Mouse (Mus musculus): Measurements from ENCODE around the gene Rps6kb2. TPM values are rescaled to one million over a fixed set of nuclear protein-coding genes. Genes with fewer than 3 reads are reported as not detected.

The Rps6kb2 gene
- total RNA-seq, 2 experiments from 2014 or later = 22.1 to 23.1 TPM

DNA sequence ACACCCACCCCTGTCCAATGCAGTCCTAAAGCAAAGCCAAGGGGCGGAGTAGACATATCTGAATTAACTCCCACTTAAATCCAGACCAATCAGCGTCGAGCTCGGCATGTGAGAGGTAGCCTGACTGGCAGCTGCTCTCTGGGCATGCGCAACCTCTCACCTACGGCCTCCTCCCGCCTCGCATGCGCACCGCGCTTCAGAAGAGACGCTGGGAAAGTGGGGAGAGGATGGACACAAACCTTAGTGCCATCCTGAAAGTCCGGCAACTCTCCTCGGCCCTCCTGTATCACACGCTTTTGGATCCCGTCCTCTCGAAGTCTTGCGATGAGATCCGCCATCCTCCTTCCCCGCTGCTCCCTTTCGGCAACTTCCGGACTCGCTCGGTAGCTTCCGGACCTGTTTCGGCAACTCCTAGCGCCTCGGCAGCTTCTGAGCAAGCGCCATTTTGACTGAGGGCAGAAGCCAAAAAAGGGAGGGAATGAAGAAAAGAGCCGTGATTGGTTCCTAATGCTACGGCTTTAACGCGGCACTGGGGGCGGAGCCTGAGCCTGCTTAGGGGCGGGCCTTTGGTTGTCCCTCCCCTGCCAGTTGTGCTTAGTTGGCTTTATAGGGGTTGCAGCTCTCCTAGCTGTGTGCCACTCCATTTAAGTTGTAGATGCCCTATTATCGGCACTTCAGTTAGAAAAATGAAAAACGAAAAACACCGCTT is 41.9 kb downstream of the Rps6kb2 start:
- peak; percentile 75 for ATAC-seq (replicated peaks; ENCODE audit: poor library complexity)

DNA sequence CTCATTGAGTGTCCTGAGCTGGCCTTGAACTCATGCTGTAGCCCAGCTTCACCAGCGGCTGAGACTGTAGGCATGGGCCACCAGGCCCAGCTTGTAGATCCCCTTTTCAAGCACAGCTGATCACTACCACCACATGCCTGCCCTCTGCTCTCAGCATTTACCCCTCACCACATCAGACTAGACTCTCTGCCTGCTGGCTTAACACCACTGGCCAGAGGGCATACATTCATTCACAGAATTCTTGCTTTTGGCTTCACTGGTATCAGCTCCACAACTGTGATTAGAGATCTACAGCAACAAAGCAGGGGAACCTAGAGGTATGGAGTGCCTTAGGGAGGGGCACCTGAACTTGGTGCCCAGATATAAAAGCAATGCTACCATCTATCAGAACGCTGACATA is 42.7 kb downstream of the Rps6kb2 start:
- ATAC-seq (replicated peaks; ENCODE audit: poor library complexity) = no peak

DNA sequence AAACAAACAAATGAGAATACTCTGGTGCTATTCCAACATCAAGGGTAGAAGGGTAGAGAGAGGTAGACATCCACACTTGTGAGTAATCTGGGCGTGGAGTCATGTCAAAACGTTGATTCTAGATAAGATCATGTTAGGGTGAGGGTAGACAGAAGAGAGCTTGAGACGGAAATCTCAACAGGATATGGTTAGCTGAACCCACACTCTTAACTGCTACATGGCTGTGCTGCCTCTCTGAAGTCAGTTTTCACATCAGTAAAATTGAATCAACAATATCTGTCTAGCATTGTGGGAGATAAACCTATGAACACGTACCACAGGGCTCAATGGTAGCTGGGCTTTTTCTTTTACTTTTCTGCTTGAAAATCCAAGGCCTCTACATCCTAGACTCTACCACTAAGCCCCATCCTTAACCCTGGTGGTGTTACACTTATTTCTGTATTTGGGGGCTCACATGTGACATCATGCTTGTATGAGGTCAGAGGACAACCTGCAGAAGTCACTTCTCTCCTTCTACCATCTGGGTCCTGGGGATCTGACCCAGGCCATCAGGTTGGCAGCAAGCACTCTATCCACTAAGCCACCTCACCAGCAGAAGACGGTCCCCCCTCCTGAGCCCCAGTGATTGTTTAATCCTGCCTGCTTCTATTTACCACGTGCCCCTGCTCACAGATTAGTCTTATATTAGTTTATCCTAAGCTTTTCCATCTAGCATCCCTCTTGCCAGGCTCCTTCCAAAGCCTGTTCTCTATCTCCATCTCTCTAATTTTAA is 43.3 kb downstream of the Rps6kb2 start:
- ATAC-seq (replicated peaks; ENCODE audit: poor library complexity) = no peak

DNA sequence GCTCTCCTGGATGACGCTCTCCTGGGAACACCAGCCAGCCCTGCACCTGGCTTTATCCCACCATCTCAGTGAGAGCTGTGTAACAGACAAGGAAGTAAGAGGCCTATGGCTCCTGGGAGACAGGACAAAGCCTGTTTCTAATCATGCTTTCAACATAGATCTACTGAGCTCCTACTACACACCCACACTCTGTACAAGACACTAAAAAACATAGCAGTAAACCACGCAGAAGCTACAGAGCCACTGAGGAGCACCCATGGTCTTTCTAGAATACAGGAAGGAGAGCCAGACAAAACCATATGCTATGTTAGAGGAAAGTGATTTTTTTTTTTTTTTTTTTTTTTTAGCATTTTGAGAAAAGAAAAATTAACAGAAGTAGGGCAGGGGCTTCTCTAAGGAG is 44.8 kb downstream of the Rps6kb2 start:
- no peak for ATAC-seq (replicated peaks; ENCODE audit: poor library complexity)

DNA sequence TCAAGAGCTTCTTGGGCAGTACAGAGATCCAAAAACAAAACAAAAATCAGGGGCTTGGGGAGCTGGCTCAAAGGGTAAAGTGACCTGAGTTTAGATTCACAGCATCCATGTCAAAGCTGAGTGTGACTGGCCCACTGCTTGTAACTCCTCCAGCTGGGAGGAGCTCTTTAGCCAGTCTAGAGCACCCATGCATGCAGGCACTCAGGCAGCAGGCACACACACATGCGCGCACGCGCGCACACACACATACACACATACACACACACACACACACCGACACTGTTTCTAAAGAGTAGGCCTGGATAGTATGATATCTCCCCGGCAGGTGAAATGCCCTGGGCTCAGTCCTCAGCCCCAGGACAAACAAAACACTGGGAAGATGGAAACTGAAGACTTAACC is 46.1 kb downstream of the Rps6kb2 start:
- ATAC-seq (replicated peaks; ENCODE audit: poor library complexity) = no peak

DNA sequence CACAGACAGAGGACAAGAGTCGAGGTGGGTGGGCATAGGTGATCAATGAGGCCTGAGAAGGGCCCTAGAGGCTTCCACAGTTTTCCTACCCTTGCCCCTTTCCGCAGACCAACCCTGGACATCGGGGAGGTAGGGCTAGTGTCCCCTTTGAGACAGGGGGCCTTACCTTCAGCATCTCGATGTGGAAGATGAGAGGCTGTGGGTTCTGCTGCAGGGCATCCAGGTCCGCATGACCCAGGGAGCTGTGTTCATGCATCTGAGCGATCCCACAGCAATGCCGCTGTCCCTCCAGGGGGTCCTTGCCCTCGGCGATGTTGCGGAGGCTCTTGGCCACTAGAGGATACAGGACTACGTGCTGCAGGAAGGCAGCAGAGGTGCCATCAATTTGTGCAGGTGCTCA is 47.3 kb downstream of the Rps6kb2 start:
- ATAC-seq (replicated peaks; ENCODE audit: poor library complexity) = no peak

DNA sequence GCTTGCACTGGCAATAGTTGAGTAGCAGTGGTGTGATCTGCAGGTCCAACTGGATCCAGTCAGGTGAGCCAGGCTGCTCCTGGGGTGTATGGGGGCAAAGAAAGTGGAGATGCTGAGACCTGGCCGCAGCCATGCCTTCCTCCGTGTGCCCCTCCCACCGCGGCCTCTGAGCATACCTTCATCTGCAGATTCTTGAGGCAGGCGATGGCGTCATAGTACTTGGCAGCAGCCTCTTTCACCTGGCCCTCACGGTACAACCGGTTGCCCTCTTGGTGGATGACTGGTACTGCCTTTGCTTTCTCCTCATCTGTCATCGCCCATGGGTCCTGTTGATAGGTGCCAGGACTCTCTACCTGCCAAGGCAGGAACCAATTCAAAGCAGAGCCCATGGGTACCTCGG is 48.0 kb downstream of the Rps6kb2 start:
- no peak for ATAC-seq (replicated peaks; ENCODE audit: poor library complexity)

DNA sequence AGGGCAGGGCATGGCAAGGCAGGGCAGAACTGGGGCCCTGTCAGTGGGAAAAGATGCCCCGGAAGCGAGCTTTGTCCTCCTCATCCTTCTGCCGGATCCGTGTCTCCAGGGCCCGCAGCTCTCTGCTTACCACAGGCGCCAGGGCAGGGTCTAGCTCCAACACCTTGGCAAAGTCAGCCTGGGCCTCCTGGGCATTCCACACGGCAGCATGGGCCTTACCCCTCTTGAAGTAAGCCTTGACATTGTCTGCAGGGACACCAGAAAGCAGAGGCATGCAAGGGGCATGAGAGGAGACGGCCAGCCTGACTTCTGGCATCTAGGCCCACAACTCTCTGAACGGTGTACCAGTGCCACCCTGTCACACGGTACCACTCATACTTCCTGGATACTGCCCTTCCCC is 48.6 kb downstream of the Rps6kb2 start:
- no peak for ATAC-seq (replicated peaks; ENCODE audit: poor library complexity)

DNA sequence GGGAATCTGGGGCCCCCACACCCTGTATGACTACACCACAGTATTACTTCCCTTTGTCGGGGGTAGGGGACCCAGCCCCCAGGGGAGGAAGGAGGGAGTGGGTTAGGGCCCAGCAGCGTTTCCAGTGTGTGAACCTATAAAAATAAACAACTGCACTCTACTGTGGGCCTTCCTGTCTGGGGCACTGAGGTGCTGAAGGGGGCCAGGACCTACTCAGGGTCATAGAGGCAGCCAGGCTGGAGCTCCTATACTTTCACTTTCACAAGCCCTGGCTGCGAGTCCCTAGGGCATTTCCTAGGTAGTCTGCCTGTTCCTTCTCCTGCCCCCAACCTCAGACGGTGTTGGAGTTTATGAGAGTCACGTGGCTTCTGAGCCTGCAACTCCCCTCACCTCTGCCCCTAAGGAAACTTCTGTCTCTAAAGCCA is 49.3 kb downstream of the Rps6kb2 start:
- ATAC-seq (replicated peaks; ENCODE audit: poor library complexity) = peak; percentile 35

DNA sequence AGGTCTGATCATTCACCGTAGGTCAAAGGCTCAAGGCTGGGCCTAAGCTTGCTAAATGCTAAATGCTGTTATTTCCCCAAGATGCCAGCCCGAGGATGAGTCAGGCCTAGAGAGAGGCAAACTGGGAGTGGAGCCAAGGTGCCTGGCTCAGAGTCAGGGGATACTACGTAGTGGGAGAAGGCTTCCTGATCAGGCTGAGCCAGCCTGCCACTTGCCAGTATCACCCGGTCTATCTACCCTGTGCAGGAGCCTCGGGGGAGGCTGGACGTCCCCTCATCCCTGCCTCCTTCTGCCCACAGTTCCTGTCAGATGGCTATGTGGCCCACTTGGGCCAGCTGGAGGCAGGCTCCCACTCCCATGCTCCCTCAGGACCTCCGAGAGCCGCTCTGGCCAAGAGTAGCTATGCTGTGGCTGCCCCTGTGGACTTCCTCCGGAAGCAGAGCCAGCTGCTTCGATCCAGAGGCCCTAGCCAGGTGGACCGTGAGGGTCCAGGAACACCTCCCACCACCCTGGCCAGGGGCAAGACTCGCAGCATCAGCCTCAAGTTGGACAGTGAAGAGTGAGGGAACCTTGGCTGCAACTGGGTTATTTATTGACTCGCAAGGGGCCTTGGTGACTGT is 49.9 kb downstream of the Rps6kb2 start:
- ATAC-seq (replicated peaks; ENCODE audit: poor library complexity) = peak; percentile 92

DNA sequence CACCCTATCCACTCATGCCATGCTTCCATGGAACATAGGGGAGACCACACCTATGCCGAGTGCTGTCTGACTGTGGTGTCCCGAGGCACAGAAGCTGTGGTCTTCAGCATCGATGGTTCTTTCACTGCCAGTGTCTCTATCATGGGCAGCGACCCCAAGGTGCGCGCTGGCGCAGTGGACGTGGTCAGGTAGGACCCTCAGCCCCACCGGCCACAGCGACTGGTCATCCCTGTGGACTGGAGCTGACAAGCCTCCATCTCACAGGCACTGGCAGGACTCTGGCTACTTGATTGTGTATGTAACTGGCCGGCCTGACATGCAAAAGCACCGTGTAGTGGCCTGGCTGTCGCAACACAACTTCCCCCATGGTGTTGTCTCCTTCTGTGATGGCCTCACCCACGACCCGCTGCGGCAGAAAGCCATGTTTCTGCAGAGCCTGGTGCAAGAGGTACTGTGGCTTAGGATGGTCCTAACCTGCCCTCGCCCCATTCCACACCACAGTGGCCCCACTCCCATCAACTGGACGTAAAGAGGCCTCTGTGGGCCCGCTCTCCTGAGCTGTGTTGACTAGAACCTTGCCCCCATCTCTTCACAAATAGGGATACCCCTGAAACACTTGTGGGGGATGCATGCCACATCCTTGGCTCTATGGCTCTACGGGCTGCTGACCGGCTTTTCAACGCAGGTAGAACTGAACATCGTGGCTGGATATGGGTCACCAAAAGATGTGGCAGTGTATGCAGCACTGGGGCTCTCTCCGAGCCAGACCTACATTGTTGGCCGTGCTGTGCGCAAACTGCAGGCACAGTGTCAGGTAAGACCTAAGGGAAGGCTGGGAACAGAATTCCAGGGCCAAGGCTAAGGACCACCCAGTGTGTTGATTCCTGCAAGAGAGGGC is 50.8 kb downstream of the Rps6kb2 start:
- ATAC-seq (replicated peaks; ENCODE audit: poor library complexity) = 0 out of 2 replicates have a peak, but pooled peaks have one; percentile 7

DNA sequence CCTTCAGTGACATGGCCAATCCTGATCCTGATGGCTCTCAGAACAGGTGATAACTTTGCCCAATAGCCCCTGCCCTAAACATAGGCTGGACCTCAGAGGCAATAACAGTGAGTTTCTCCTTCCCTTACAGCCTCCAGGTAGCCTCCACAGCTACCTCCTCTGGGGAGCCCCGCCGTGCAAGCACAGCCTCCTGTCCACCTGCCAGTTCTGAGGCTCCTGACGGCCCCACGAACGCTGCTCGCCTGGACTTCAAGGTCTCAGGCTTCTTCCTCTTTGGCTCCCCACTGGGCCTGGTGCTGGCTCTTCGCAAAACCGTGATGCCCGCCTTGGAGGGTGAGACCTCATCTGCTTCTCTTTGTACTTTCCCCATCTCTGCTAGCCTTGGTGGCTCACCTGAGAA is 54.6 kb downstream of the Rps6kb2 start:
- ATAC-seq (replicated peaks; ENCODE audit: poor library complexity) = no peak

DNA sequence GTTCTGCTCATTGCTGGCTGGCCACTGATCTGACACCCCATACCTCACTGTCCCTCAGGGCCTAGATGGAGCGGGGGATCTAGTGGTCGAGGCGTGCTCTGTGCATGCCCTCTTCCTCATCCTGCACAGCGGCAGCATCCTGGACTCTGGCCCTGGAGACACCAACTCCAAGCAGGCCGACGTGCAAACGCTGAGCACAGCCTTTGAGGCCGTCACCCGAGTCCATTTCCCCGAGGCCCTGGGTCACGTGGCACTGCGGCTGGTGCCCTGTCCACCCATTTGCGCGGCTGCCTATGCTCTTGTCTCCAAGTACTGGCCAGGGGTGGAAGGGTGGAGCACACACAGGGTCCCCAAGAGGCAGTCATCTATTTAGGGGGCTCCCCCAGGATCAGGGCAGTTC is 56.5 kb downstream of the Rps6kb2 start:
- no peak for ATAC-seq (replicated peaks; ENCODE audit: poor library complexity)

DNA sequence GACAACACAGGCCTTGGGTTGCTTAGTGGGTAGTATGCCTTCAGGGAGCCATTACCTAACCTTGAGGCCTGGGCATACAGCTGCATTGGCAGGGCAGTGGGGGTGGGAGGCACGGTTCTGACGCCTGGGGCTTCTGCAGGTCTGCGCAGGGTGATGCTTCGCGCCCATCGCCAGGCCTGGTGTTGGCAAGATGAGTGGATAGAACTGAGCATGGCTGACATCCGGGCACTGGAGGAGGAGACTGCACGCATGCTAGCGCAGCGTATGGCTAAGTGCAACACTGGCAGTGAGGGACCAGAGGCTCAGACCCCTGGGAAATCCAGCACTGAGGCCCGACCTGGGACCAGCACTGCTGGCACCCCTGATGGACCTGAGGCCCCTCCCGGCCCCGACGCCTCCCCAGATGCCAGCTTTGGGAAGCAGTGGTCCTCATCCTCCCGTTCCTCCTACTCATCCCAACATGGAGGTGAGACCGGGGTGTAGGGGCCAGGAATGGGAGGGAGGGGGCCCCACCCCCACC is 58.4 kb downstream of the Rps6kb2 start:
- no peak for ATAC-seq (replicated peaks; ENCODE audit: poor library complexity)

Other genes starting within 250 kb of the Rps6kb2 start
Only the 30 nearest of the 32 such genes appear.
- gene Unc93b1, start 228.2 kb downstream of the Rps6kb2 start, total RNA-seq (2015) = 95.9 and 111 TPM in 2 replicates
- 175 and 202 TPM in 2 replicates for gene Unc93b1, start 228.2 kb downstream of the Rps6kb2 start, total RNA-seq (2017)
- gene Aldh3b3, start 204.7 kb downstream of the Rps6kb2 start, total RNA-seq (2015) = 0.32 and 0.71 TPM in 2 replicates
- gene Aldh3b3, start 204.7 kb downstream of the Rps6kb2 start, total RNA-seq (2017) = 0.04 and 0.27 TPM in 2 replicates
- gene Aldh3b2, start 191.0 kb downstream of the Rps6kb2 start, total RNA-seq (2015) = not detected in 2 replicates
- gene Aldh3b2, start 191.0 kb downstream of the Rps6kb2 start, total RNA-seq (2017) = 0.25 TPM in 1 of 2 replicates, not detected in the other
- 3.4 and 3.9 TPM in 2 replicates for gene Acy3, start 176.8 kb downstream of the Rps6kb2 start, total RNA-seq (2015)
- gene Acy3, start 176.8 kb downstream of the Rps6kb2 start, total RNA-seq (2017) = 1.2 and 1.6 TPM in 2 replicates
- not detected in 2 replicates for gene Tbx10, start 170.6 kb downstream of the Rps6kb2 start, total RNA-seq (2015)
- gene Tbx10, start 170.6 kb downstream of the Rps6kb2 start, total RNA-seq (2017) = not detected in 2 replicates
- 15.1 and 16.2 TPM in 2 replicates for gene Nudt8, start 162.8 kb downstream of the Rps6kb2 start, total RNA-seq (2015)
- 10.4 and 14.4 TPM in 2 replicates for gene Nudt8, start 162.8 kb downstream of the Rps6kb2 start, total RNA-seq (2017)
- 0.57 and 1.5 TPM in 2 replicates for gene Gm49405, start 162.7 kb downstream of the Rps6kb2 start, total RNA-seq (2015)
- gene Gm49405, start 162.7 kb downstream of the Rps6kb2 start, total RNA-seq (2017) = 1.5 and 1.9 TPM in 2 replicates
- gene Doc2g, start 160.0 kb downstream of the Rps6kb2 start, total RNA-seq (2015) = 1.6 and 2.9 TPM in 2 replicates
- 1.3 and 2.9 TPM in 2 replicates for gene Doc2g, start 160.0 kb downstream of the Rps6kb2 start, total RNA-seq (2017)
- gene Ndufv1, start 150.5 kb downstream of the Rps6kb2 start, total RNA-seq (2015) = 123 and 135 TPM in 2 replicates
- gene Ndufv1, start 150.5 kb downstream of the Rps6kb2 start, total RNA-seq (2017) = 223 and 254 TPM in 2 replicates
- gene Gstp1, start 125.4 kb downstream of the Rps6kb2 start, total RNA-seq (2015) = 264 and 361 TPM in 2 replicates
- gene Gstp1, start 125.4 kb downstream of the Rps6kb2 start, total RNA-seq (2017) = 79.8 and 88.4 TPM in 2 replicates
- gene Gstp2, start 117.3 kb downstream of the Rps6kb2 start, total RNA-seq (2015) = not detected in 2 replicates
- not detected in 2 replicates for gene Gstp2, start 117.3 kb downstream of the Rps6kb2 start, total RNA-seq (2017)
- gene Gstp3, start 103.8 kb downstream of the Rps6kb2 start, total RNA-seq (2015) = 1.4 and 7.5 TPM in 2 replicates
- 2.2 TPM in 2 replicates for gene Gstp3, start 103.8 kb downstream of the Rps6kb2 start, total RNA-seq (2017)
- gene Cabp2, start 81.8 kb downstream of the Rps6kb2 start, total RNA-seq (2015) = not detected in 2 replicates
- not detected in 2 replicates for gene Cabp2, start 81.8 kb downstream of the Rps6kb2 start, total RNA-seq (2017)
- gene Cdk2ap2, start 66.2 kb downstream of the Rps6kb2 start, total RNA-seq (2015) = 112 and 126 TPM in 2 replicates
- gene Cdk2ap2, start 66.2 kb downstream of the Rps6kb2 start, total RNA-seq (2017) = 24.2 and 44.8 TPM in 2 replicates
- 7.8 and 11.2 TPM in 2 replicates for gene Pitpnm1, start 63.4 kb downstream of the Rps6kb2 start, total RNA-seq (2015)
- 6.8 and 17.2 TPM in 2 replicates for gene Pitpnm1, start 63.4 kb downstream of the Rps6kb2 start, total RNA-seq (2017)
- 61.9 and 66.4 TPM in 2 replicates for gene Aip, start 37.5 kb downstream of the Rps6kb2 start, total RNA-seq (2015)
- 24.4 and 31.1 TPM in 2 replicates for gene Aip, start 37.5 kb downstream of the Rps6kb2 start, total RNA-seq (2017)
- not detected in 2 replicates for gene Gpr152, start 23.6 kb downstream of the Rps6kb2 start, total RNA-seq (2015)
- gene Gpr152, start 23.6 kb downstream of the Rps6kb2 start, total RNA-seq (2017) = 0.10 TPM in 1 of 2 replicates, not detected in the other
- not detected in 2 replicates for gene Cabp4, start 19.3 kb downstream of the Rps6kb2 start, total RNA-seq (2015)
- not detected in 2 replicates for gene Cabp4, start 19.3 kb downstream of the Rps6kb2 start, total RNA-seq (2017)
- gene Coro1b, start 14.7 kb downstream of the Rps6kb2 start, total RNA-seq (2015) = 138 and 142 TPM in 2 replicates
- 66.4 and 83.5 TPM in 2 replicates for gene Coro1b, start 14.7 kb downstream of the Rps6kb2 start, total RNA-seq (2017)
- gene Ptprcap, start 9.8 kb downstream of the Rps6kb2 start, total RNA-seq (2015) = 96.4 and 114 TPM in 2 replicates
- gene Ptprcap, start 9.8 kb downstream of the Rps6kb2 start, total RNA-seq (2017) = 79.5 and 83.5 TPM in 2 replicates
- 2.2 and 2.4 TPM in 2 replicates for gene Carns1, start 12.1 kb upstream of the Rps6kb2 start, total RNA-seq (2015)
- 1.0 and 2.1 TPM in 2 replicates for gene Carns1, start 12.1 kb upstream of the Rps6kb2 start, total RNA-seq (2017)
- gene Tbc1d10c, start 27.9 kb upstream of the Rps6kb2 start, total RNA-seq (2015) = 39.3 and 46.6 TPM in 2 replicates
- gene Tbc1d10c, start 27.9 kb upstream of the Rps6kb2 start, total RNA-seq (2017) = 15.3 and 17.5 TPM in 2 replicates
- gene Ppp1ca, start 28.7 kb upstream of the Rps6kb2 start, total RNA-seq (2015) = 395 and 413 TPM in 2 replicates
- 482 and 538 TPM in 2 replicates for gene Ppp1ca, start 28.7 kb upstream of the Rps6kb2 start, total RNA-seq (2017)
- gene Rad9a, start 38.3 kb upstream of the Rps6kb2 start, total RNA-seq (2015) = 28.0 and 31.0 TPM in 2 replicates
- 16.1 and 19.7 TPM in 2 replicates for gene Rad9a, start 38.3 kb upstream of the Rps6kb2 start, total RNA-seq (2017)
- gene Clcf1, start 50.9 kb upstream of the Rps6kb2 start, total RNA-seq (2015) = 2.8 and 5.0 TPM in 2 replicates
- gene Clcf1, start 50.9 kb upstream of the Rps6kb2 start, total RNA-seq (2017) = 1.3 and 3.0 TPM in 2 replicates
- not detected in 2 replicates for gene AC109138.7, start 51.0 kb upstream of the Rps6kb2 start, total RNA-seq (2015)
- gene AC109138.7, start 51.0 kb upstream of the Rps6kb2 start, total RNA-seq (2017) = not detected in 2 replicates
- gene Pold4, start 68.5 kb upstream of the Rps6kb2 start, total RNA-seq (2015) = 53.6 and 55.0 TPM in 2 replicates
- gene Pold4, start 68.5 kb upstream of the Rps6kb2 start, total RNA-seq (2017) = 60.4 and 67.8 TPM in 2 replicates
- gene Ssh3, start 105.8 kb upstream of the Rps6kb2 start, total RNA-seq (2015) = 6.2 and 7.5 TPM in 2 replicates
- gene Ssh3, start 105.8 kb upstream of the Rps6kb2 start, total RNA-seq (2017) = 8.1 and 9.7 TPM in 2 replicates
- 1.7 and 3.8 TPM in 2 replicates for gene Ankrd13d, start 119.8 kb upstream of the Rps6kb2 start, total RNA-seq (2015)
- gene Ankrd13d, start 119.8 kb upstream of the Rps6kb2 start, total RNA-seq (2017) = 1.9 and 5.7 TPM in 2 replicates
- 149 and 172 TPM in 2 replicates for gene Grk2, start 142.9 kb upstream of the Rps6kb2 start, total RNA-seq (2015)
- 207 and 336 TPM in 2 replicates for gene Grk2, start 142.9 kb upstream of the Rps6kb2 start, total RNA-seq (2017)

Data from megakaryocyte progenitor cell, adult 5-6 weeks (primary cell).